Mouse (Mus musculus): ENCODE measurements around the gene Dtx1. TPM values are rescaled to one million over a fixed set of nuclear protein-coding genes. Genes with fewer than 3 reads are reported as not detected.
A peak's percentile ranks its signal among the peaks of the same experiment; 100 is the strongest.

The Dtx1 gene
- polyA plus RNA-seq, 1 experiment from 2014 or later, result 3.6 TPM

DNA sequence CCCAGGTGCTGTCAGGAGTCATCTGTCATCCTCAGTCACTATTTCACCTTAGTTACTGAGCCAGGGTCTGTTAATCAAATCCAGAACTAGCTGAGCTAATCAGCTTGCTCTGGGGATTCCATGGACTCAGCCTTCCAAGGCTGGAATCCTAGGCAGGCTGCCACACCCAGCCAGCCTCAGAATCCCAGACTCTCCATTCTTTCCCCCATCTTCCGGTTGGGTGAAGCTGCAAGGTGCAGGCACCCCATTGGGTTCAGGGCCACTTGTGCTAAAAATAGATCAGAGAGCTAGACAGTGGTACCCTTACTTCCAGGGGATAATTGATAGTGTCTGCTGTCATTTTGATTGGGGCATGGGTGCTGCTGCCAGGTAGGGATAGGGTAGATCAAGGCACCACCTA, 21.0 kb upstream of the Dtx1 start:
- no peak for ATAC-seq (ENCODE audit: insufficient read depth, low FRiP score)
- Histone ChIP-seq H3K27ac (ENCODE audit: low read length) (no peak overlapping the region), H3K27me3 (ENCODE audit: control insufficient read depth, insufficient read depth, low read length) (no peaks in the 10 kb centered on the region), H3K9me3 (replicated peaks; ENCODE audit: control insufficient read depth, low read length) (no peaks in the 10 kb centered on the region), H3K4me3 (replicated peaks; ENCODE audit: low read length) (no peak overlapping the region), H3K4me2 (ENCODE audit: low read depth, low read length) (no peak overlapping the region), H3K9ac (ENCODE audit: low read length) (no peak overlapping the region), H3K36me3 (ENCODE audit: control insufficient read depth, insufficient read depth, low read length) (no peaks in the 10 kb centered on the region), H3K4me1 (ENCODE audit: control insufficient read depth, insufficient read depth, low read length) (no peaks in the 10 kb centered on the region)
- 56% methylated on average over 1 of the region's 1 CpGs for WGBS

DNA sequence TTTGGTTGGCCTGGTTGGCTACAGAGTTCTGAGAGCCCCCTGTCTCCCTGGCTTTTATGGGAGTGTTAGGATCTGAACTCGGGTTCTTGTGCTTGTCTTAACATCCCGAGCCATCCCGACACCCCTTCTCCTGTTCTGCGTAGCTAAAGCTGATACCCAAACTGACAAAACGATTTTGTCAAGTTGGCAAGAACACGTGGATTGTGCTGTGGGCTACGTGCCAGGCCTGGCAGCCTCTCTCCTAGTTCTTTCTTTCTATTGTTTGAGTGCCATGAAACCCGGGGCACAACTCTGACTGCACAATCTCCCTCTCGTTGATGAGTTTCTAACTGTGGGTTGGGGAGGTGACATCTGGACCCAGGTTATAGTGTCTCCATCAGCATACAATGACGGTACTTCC, 17.6 kb upstream of the Dtx1 start:
- H3K36me3 ChIP-seq (ENCODE audit: control insufficient read depth, insufficient read depth, low read length), result no peaks in the 10 kb centered on the region
- H3K27ac ChIP-seq (ENCODE audit: low read length), result no peak overlapping the region
- ATAC-seq (ENCODE audit: insufficient read depth, low FRiP score), result no peak
- H3K4me2 ChIP-seq (ENCODE audit: low read depth, low read length), result no peak overlapping the region
- no peak overlapping the region for H3K4me3 ChIP-seq (replicated peaks; ENCODE audit: low read length)
- WGBS, result 74% methylated on average over 10 of the region's 10 CpGs
- H3K27me3 ChIP-seq (ENCODE audit: control insufficient read depth, insufficient read depth, low read length), result no peaks in the 10 kb centered on the region
- H3K4me1 ChIP-seq (ENCODE audit: control insufficient read depth, insufficient read depth, low read length), result no peaks in the 10 kb centered on the region
- no peak overlapping the region for H3K9ac ChIP-seq (ENCODE audit: low read length)
- H3K9me3 ChIP-seq (replicated peaks; ENCODE audit: control insufficient read depth, low read length), result no peaks in the 10 kb centered on the region

DNA sequence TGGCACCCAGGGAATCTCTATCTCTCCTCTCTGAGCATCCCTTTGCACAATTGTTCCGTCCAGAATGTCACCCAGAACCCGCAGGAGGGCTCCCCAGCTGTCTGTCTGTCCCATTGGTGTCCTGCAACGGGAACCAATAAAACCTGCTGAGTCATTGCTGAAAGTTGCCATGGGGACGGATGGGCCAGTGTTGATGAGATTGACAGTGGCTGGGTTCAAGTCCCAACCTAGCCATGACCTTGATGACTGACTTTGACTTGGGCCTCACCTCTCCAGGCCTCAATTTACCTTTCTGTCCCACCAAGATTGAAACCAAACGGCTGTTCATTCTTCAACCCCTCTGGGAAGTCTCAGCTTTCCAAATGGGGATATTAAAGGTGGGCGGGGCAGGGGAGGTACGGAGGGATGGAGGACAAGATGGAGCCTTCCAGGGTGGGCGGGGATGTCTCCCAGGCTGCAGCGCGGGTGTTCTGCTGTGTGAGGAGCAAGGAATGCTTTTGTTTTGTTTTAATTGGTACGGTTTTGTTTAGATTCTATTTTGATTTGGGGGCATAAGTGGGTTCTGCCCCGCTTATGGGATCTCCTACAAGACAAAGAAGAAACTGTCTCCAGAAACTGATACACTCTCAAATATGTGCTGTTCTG, 14.2 kb upstream of the Dtx1 start:
- Histone ChIP-seq H3K9me3 (replicated peaks; ENCODE audit: control insufficient read depth, low read length) (no peaks in the 10 kb centered on the region), H3K4me2 (ENCODE audit: low read depth, low read length) (no peak overlapping the region), H3K4me3 (replicated peaks; ENCODE audit: low read length) (no peak overlapping the region), H3K36me3 (ENCODE audit: control insufficient read depth, insufficient read depth, low read length) (no peaks in the 10 kb centered on the region), H3K4me1 (ENCODE audit: control insufficient read depth, insufficient read depth, low read length) (no peaks in the 10 kb centered on the region), H3K27me3 (ENCODE audit: control insufficient read depth, insufficient read depth, low read length) (no peaks in the 10 kb centered on the region), H3K9ac (ENCODE audit: low read length) (no peak overlapping the region), H3K27ac (ENCODE audit: low read length) (no peak overlapping the region)
- 58% methylated on average over 12 of the region's 12 CpGs for WGBS
- ATAC-seq (ENCODE audit: insufficient read depth, low FRiP score), result no peak

DNA sequence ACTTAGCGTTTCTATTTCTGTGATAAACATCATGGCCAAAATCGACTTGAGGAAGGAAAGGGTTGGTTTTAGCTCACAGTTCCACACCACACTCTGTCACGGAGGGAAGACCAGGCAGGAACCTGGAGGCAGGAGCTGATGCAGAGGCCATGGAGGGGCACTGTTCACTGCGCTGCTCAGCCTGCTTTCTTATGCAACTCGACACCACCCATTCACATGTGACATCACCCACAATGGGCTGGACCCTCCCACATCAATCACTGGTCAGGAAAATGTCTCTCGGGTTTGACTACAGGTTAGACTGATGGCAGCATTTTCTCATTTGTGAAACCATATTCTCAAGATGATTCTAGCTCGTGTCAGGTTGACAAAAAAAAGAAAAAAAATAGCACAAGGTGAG, 9.3 kb upstream of the Dtx1 start:
- Histone ChIP-seq H3K36me3 (ENCODE audit: control insufficient read depth, insufficient read depth, low read length) (no peaks in the 10 kb centered on the region), H3K9ac (ENCODE audit: low read length) (no peak overlapping the region), H3K27me3 (ENCODE audit: control insufficient read depth, insufficient read depth, low read length) (no peaks in the 10 kb centered on the region), H3K27ac (ENCODE audit: low read length) (no peak overlapping the region), H3K4me2 (ENCODE audit: low read depth, low read length) (no peak overlapping the region), H3K4me3 (replicated peaks; ENCODE audit: low read length) (no peak overlapping the region), H3K4me1 (ENCODE audit: control insufficient read depth, insufficient read depth, low read length) (no peaks in the 10 kb centered on the region), H3K9me3 (replicated peaks; ENCODE audit: control insufficient read depth, low read length) (no peaks in the 10 kb centered on the region)
- ATAC-seq (ENCODE audit: insufficient read depth, low FRiP score), result no peak
- 53% methylated on average over 7 of the region's 7 CpGs for WGBS

DNA sequence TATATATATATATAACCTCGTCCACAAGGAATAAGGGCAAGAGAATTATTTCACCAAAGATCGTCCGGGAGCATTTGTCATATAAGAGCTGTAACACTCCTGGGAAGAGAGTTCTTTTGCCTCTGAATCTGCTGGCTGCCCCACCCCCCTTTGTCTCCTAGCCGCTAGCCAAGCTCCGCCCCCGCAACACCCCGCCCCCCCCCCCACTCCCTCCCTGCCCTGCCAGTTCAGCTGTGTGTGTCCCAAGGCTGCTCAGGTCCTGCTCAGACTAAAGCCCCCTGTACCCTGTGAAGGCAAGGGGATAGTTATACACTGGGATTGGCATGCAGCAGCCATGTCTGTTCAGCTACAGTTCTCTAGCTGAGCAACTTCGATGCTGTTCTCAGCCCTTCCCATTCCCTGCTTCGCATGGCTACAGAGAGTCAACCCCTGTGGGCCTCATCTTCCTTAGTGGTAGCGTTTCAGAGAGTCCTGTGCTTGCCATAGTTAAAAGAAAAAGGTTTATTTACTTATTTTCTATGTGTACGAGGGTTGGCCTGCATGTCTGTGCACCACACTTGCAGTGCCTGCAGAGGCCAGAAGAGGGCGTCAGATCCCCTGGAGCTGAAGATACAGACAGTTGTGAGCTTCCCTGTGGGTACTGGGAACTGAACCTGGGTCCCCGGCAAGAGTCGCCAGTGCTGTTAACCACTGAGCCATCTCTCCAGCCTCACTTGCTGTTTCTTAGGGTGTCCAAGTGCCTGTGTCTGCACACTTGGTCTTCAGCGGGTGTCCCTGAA, 7.1 kb upstream of the Dtx1 start:
- no peaks in the 10 kb centered on the region for H3K4me1 ChIP-seq (ENCODE audit: control insufficient read depth, insufficient read depth, low read length)
- H3K27me3 ChIP-seq (ENCODE audit: control insufficient read depth, insufficient read depth, low read length), result no peaks in the 10 kb centered on the region
- no peak overlapping the region for H3K4me3 ChIP-seq (replicated peaks; ENCODE audit: low read length)
- ATAC-seq (ENCODE audit: insufficient read depth, low FRiP score), result no peak
- H3K36me3 ChIP-seq (ENCODE audit: control insufficient read depth, insufficient read depth, low read length), result no peaks in the 10 kb centered on the region
- 46% methylated on average over 15 of the region's 15 CpGs for WGBS
- no peak overlapping the region for H3K9ac ChIP-seq (ENCODE audit: low read length)
- H3K27ac ChIP-seq (ENCODE audit: low read length), result no peak overlapping the region
- H3K9me3 ChIP-seq (replicated peaks; ENCODE audit: control insufficient read depth, low read length), result no peaks in the 10 kb centered on the region
- H3K4me2 ChIP-seq (ENCODE audit: low read depth, low read length), result no peak overlapping the region

DNA sequence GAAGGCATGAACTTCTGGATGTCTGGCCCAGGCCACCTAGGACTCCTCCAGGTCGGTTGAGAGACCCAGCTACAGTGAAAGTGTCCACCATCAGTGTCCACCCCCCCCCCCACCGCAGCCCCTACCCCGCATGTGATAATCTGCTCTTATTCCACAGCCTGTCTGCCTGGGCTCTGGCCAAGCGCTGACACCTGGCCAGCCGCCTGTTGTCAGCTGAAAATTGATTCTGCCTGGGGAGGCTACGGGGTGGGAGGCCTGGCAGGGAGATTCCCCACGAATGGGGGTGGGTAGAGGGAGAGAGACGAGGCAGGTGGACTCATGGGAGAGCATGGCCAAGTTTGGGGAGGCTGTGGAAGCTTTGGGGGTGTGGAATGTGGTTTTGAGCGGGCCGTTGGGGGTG, 5.4 kb upstream of the Dtx1 start:
- Histone ChIP-seq H3K4me3 (replicated peaks; ENCODE audit: low read length) (no peak overlapping the region), H3K27me3 (ENCODE audit: control insufficient read depth, insufficient read depth, low read length) (peaks cover 15% of the 10 kb centered on the region), H3K9ac (ENCODE audit: low read length) (no peak overlapping the region), H3K9me3 (replicated peaks; ENCODE audit: control insufficient read depth, low read length) (no peaks in the 10 kb centered on the region), H3K4me1 (ENCODE audit: control insufficient read depth, insufficient read depth, low read length) (no peaks in the 10 kb centered on the region), H3K27ac (ENCODE audit: low read length) (no peak overlapping the region), H3K36me3 (ENCODE audit: control insufficient read depth, insufficient read depth, low read length) (no peaks in the 10 kb centered on the region), H3K4me2 (ENCODE audit: low read depth, low read length) (no peak overlapping the region)
- 59% methylated on average over 10 of the region's 10 CpGs for WGBS
- ATAC-seq (ENCODE audit: insufficient read depth, low FRiP score), result no peak

DNA sequence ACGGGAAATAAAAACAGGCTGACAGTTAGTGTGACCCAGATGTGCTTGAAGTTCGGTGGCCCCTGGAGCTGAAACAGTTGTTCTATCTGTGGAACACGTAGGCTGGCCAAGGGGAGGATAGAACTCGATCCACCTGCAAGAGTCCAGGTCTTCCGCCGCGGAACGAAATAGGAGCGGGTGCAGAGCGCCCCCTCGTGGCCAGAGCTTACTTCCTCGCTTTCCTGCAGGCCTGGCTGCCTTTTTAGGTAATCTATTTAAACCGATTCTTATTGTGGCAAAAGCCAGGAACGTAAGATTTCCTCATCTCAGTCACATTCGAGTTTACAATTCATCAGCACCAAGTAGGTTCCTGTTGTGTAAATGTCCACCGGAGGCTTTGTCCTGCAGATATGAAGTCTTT, 2.6 kb upstream of the Dtx1 start:
- no peak for ATAC-seq (ENCODE audit: insufficient read depth, low FRiP score)
- no peak overlapping the region for H3K4me3 ChIP-seq (replicated peaks; ENCODE audit: low read length)
- 3% methylated on average over 16 of the region's 16 CpGs for WGBS
- H3K27ac ChIP-seq (ENCODE audit: low read length), result no peak overlapping the region
- H3K9ac ChIP-seq (ENCODE audit: low read length), result no peak overlapping the region
- H3K4me1 ChIP-seq (ENCODE audit: control insufficient read depth, insufficient read depth, low read length), result peaks cover 12% of the 10 kb centered on the region
- H3K36me3 ChIP-seq (ENCODE audit: control insufficient read depth, insufficient read depth, low read length), result no peaks in the 10 kb centered on the region
- H3K27me3 ChIP-seq (ENCODE audit: control insufficient read depth, insufficient read depth, low read length), result peaks cover 41% of the 10 kb centered on the region
- no peak overlapping the region for H3K4me2 ChIP-seq (ENCODE audit: low read depth, low read length)
- H3K9me3 ChIP-seq (replicated peaks; ENCODE audit: control insufficient read depth, low read length), result no peaks in the 10 kb centered on the region

DNA sequence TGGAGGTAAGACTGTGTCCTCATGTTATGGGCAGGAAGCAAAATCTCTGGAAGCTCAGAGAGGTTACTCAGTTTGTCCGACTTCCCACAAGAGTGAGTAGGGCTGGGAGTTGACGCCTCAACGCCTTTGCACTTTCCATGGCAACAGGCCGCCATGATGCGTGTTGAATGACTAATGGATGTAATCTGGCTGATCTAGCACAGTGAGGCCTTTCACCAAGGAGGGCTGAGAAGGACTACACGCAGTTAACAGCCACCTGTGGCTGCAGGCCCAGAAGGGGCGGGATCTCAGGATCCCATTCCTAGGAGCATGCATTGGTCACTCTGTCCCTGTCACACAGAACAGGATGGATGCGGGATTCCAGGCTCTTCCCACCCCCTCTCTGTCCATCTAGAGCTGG, 994 bp upstream of the Dtx1 start:
- H3K27me3 ChIP-seq (ENCODE audit: control insufficient read depth, insufficient read depth, low read length), result peaks cover 41% of the 10 kb centered on the region
- ATAC-seq (ENCODE audit: insufficient read depth, low FRiP score), result no peak
- WGBS, result 73% methylated on average over 8 of the region's 8 CpGs
- H3K4me2 ChIP-seq (ENCODE audit: low read depth, low read length), result no peak overlapping the region
- H3K9ac ChIP-seq (ENCODE audit: low read length), result no peak overlapping the region
- H3K36me3 ChIP-seq (ENCODE audit: control insufficient read depth, insufficient read depth, low read length), result no peaks in the 10 kb centered on the region
- H3K9me3 ChIP-seq (replicated peaks; ENCODE audit: control insufficient read depth, low read length), result no peaks in the 10 kb centered on the region
- no peak overlapping the region for H3K4me3 ChIP-seq (replicated peaks; ENCODE audit: low read length)
- H3K27ac ChIP-seq (ENCODE audit: low read length), result no peak overlapping the region
- peaks cover 12% of the 10 kb centered on the region for H3K4me1 ChIP-seq (ENCODE audit: control insufficient read depth, insufficient read depth, low read length)

DNA sequence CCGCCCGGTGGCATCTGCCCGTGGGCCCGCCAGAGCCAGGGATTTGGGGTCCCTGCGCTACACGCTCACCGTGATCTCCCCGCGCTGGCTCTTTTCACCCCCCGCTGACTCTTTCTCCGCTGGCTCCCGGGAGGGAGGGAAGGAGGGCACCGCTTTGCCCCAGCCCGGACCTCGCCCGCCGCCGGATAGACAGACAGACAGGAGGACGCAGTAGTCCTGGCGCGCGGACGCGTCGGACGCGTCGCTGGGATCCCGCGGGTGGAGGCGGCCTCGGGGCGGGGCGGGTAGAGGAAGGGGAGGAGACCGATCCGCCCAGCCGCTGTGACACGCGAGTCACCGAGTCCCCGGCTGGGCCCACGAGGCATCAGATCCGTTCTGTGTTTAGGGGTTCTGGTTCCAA, 311 bp downstream of the Dtx1 start:
- WGBS, result under 1% methylated on average over 37 of the region's 43 CpGs
- Histone ChIP-seq H3K4me1 (ENCODE audit: control insufficient read depth, insufficient read depth, low read length) (peaks cover 17% of the 10 kb centered on the region), H3K4me3 (replicated peaks; ENCODE audit: low read length) (peak overlapping the region; percentile 57), H3K27me3 (ENCODE audit: control insufficient read depth, insufficient read depth, low read length) (peaks cover 43% of the 10 kb centered on the region), H3K27ac (ENCODE audit: low read length) (no peak overlapping the region), H3K9me3 (replicated peaks; ENCODE audit: control insufficient read depth, low read length) (no peaks in the 10 kb centered on the region), H3K9ac (ENCODE audit: low read length) (peak overlapping the region; percentile 74), H3K36me3 (ENCODE audit: control insufficient read depth, insufficient read depth, low read length) (no peaks in the 10 kb centered on the region), H3K4me2 (ENCODE audit: low read depth, low read length) (peak overlapping the region; percentile 78)
- no peak for ATAC-seq (ENCODE audit: insufficient read depth, low FRiP score)

All from stomach, embryonic 16.5 days (tissue).